26 mouse cellular contexts compared by ENCODE assay signal in genomic region chr3:65484161-65484733, GRCm38 (mm10). TPM values are rescaled to one million over a fixed set of nuclear protein-coding genes. Genes with fewer than 3 reads are reported as not detected.
DNase-seq lines count a peak whose midpoint lies in the region; ATAC-seq and TF ChIP-seq lines count a peak whose summit lies in the region.
"Had no signal": no experiment of that assay in that cellular context is flagged by ENCODE, and none has a peak within 500 bp of the region (broad histone marks: within the 10 kb centered on the region; RNA-seq: fewer than 3 reads in every experiment).

No protein-coding gene starts in this region.

- H3K27ac ChIP-seq in midbrain, embryonic 11.5 days (ENCODE audit: low read depth, low read length): no peak overlapping the region
- H3K27ac ChIP-seq in midbrain, postnatal 0 days (ENCODE audit: low read depth, low read length): no peak overlapping the region
- no peak overlapping the region for H3K27ac ChIP-seq in forebrain, embryonic 12.5 days
- H3K27ac ChIP-seq: embryonic facial prominence, embryonic 15.5 days; forebrain, embryonic 15.5 days; heart, adult 2 months; intestine, embryonic 15.5 days; limb, embryonic 13.5 days; liver, embryonic 13.5 days had no signal

- no peaks in the 10 kb centered on the region for H3K4me1 ChIP-seq in midbrain, embryonic 11.5 days (ENCODE audit: control insufficient read depth, insufficient read depth, low read length)
- H3K4me1 ChIP-seq in midbrain, postnatal 0 days (ENCODE audit: insufficient read depth, low read length): no peaks in the 10 kb centered on the region
- H3K4me1 ChIP-seq in forebrain, embryonic 12.5 days: no peaks in the 10 kb centered on the region
- H3K4me1 ChIP-seq: liver, embryonic 13.5 days had no signal

- intact Hi-C loops in left cerebral cortex, postnatal 10 days (cut with DNase I): no loop called here

- no peak for ATAC-seq in midbrain, embryonic 11.5 days (ENCODE audit: low FRiP score)
- no peak for ATAC-seq in midbrain, postnatal 0 days (ENCODE audit: low FRiP score)
- peak; percentile 48 to 75; a peak in 2 of 4 replicates for ATAC-seq in hematopoietic stem cell, adult 5-6 weeks (replicated peaks in 1 of 2; ENCODE audit: insufficient read depth in 1 of 2, low FRiP score in 2 of 2, low TSS enrichment in 1 of 2, low read depth in 1 of 2, poor library complexity in 2 of 2, severe bottlenecking in 2 of 2)
- ATAC-seq in forebrain, embryonic 12.5 days (ENCODE audit: low FRiP score): no peak
- ATAC-seq: forebrain, embryonic 15.5 days; hindbrain, embryonic 16.5 days; intestine, embryonic 15.5 days had no signal

- no peak overlapping the region for H3K4me3 ChIP-seq in midbrain, embryonic 11.5 days (ENCODE audit: low read depth, low read length)
- H3K4me3 ChIP-seq in midbrain, postnatal 0 days (ENCODE audit: low read depth, low read length): no peak overlapping the region
- no peak overlapping the region for H3K4me3 ChIP-seq in forebrain, embryonic 12.5 days (replicated peaks)
- H3K4me3 ChIP-seq: embryonic facial prominence, embryonic 15.5 days; forebrain, embryonic 15.5 days; heart, adult 2 months; intestine, embryonic 15.5 days; limb, embryonic 13.5 days; liver, embryonic 13.5 days; megakaryocyte, embryonic 14.5 days had no signal

- H3K9ac ChIP-seq in midbrain, embryonic 11.5 days (ENCODE audit: low read length): no peak overlapping the region
- no peak overlapping the region for H3K9ac ChIP-seq in midbrain, postnatal 0 days (replicated peaks; ENCODE audit: low read length, poor library complexity, severe bottlenecking)
- no peak overlapping the region for H3K9ac ChIP-seq in forebrain, embryonic 12.5 days
- H3K9ac ChIP-seq: embryonic facial prominence, embryonic 15.5 days; forebrain, embryonic 15.5 days; intestine, embryonic 15.5 days; limb, embryonic 13.5 days; liver, embryonic 13.5 days had no signal

- no peaks in the 10 kb centered on the region for H3K36me3 ChIP-seq in midbrain, embryonic 11.5 days (ENCODE audit: control insufficient read depth, insufficient read depth, low read length)
- no peaks in the 10 kb centered on the region for H3K36me3 ChIP-seq in midbrain, postnatal 0 days (ENCODE audit: insufficient read depth, low read length)
- no peaks in the 10 kb centered on the region for H3K36me3 ChIP-seq in splenic B cell, adult 2 months (ENCODE audit: control insufficient read depth, insufficient read depth, low read length, poor library complexity, severe bottlenecking)
- no peaks in the 10 kb centered on the region for H3K36me3 ChIP-seq in forebrain, embryonic 12.5 days (replicated peaks)
- H3K36me3 ChIP-seq: embryonic facial prominence, embryonic 15.5 days; forebrain, embryonic 15.5 days; intestine, embryonic 15.5 days; limb, embryonic 13.5 days; liver, embryonic 13.5 days had no signal

- H3K27me3 ChIP-seq in midbrain, embryonic 11.5 days (ENCODE audit: control insufficient read depth, insufficient read depth, low read length): no peaks in the 10 kb centered on the region
- H3K27me3 ChIP-seq in midbrain, postnatal 0 days (ENCODE audit: insufficient read depth, low read length): no peaks in the 10 kb centered on the region
- H3K27me3 ChIP-seq in splenic B cell, adult 2 months (ENCODE audit: control insufficient read depth, insufficient read depth, low read length, poor library complexity, severe bottlenecking): no peaks in the 10 kb centered on the region; the same call in 1 of the 2 replicates
- no peaks in the 10 kb centered on the region for H3K27me3 ChIP-seq in forebrain, embryonic 12.5 days
- H3K27me3 ChIP-seq: embryonic facial prominence, embryonic 15.5 days; forebrain, embryonic 15.5 days; intestine, embryonic 15.5 days; limb, embryonic 13.5 days; liver, embryonic 13.5 days; megakaryocyte, embryonic 14.5 days had no signal

- no peak for TF ChIP-seq CTCF in midbrain, postnatal 0 days (IDR thresholded peaks at IDR 0.05)

- 74% methylated on average over 7 of the region's 7 CpGs for WGBS in midbrain, embryonic 11.5 days
- WGBS in midbrain, postnatal 0 days: 71% methylated on average over 7 of the region's 7 CpGs
- 77% methylated on average over 7 of the region's 7 CpGs for WGBS in forebrain, embryonic 12.5 days

- peak; percentile 75 for DNase-seq in midbrain, embryonic 11.5 days (ENCODE audit: low spot score, missing footprints)
- no peak for DNase-seq in midbrain, postnatal 0 days (ENCODE audit: low spot score)
- peak; percentile 43 for DNase-seq in MEL-GATA-1-ER (ENCODE audit: extremely low read depth, low read depth)
- DNase-seq in splenic B cell, adult 2 months (ENCODE audit: low read depth, low spot score): peak; percentile 1
- DNase-seq in left cerebral cortex, postnatal 10 days (ENCODE audit: extremely low spot score in 1 of 2, low spot score in 2 of 2): no peak
- no peak for DNase-seq in cerebellum, adult 11 months
- DNase-seq: adrenal gland, postnatal 10 days; B cell, adult 2 months; cerebellum, adult 8-10 months; gastrocnemius, postnatal 14 days; heart, adult 2 months; heart, postnatal 36 days; kidney, adult 9 months; layer of hippocampus, postnatal 36 days; liver, embryonic 13.5 days; midbrain, embryonic 14.5 days; right cerebral cortex, adult 18-20 months; thymus, adult 18-20 months had no signal

- no peaks in the 10 kb centered on the region for H3K9me3 ChIP-seq in midbrain, embryonic 11.5 days (ENCODE audit: control insufficient read depth, low read length)
- H3K9me3 ChIP-seq in midbrain, postnatal 0 days (ENCODE audit: low read length): no peaks in the 10 kb centered on the region
- H3K9me3 ChIP-seq in forebrain, embryonic 12.5 days: no peaks in the 10 kb centered on the region
- H3K9me3 ChIP-seq: embryonic facial prominence, embryonic 15.5 days; forebrain, embryonic 15.5 days; intestine, embryonic 15.5 days; limb, embryonic 13.5 days; liver, embryonic 13.5 days had no signal

- H3K4me2 ChIP-seq in midbrain, embryonic 11.5 days: no peak overlapping the region
- H3K4me2 ChIP-seq in midbrain, postnatal 0 days (ENCODE audit: low read depth, low read length, poor library complexity, severe bottlenecking): no peak overlapping the region
- H3K4me2 ChIP-seq in forebrain, embryonic 12.5 days: no peak overlapping the region
- H3K4me2 ChIP-seq: embryonic facial prominence, embryonic 15.5 days; forebrain, embryonic 15.5 days; intestine, embryonic 15.5 days; limb, embryonic 13.5 days; liver, embryonic 13.5 days had no signal

RNA-seq across cellular contexts. Expression of gene Tiparp, which starts 44.0 kb away (rescaled TPM):
- 38.8 and 41.6 TPM in 2 replicates for polyA plus RNA-seq in midbrain, embryonic 11.5 days (2014; fragmentation: Nextera tagmentation; extraction: Ambion mirVana)
- 15.8 and 20.1 TPM in 2 replicates for total RNA-seq in midbrain, postnatal 0 days (2014; rRNA removed)
- polyA plus RNA-seq in midbrain, postnatal 0 days (2015; fragmentation: Nextera tagmentation; extraction: Ambion mirVana): 15.3 and 16.1 TPM in 2 replicates
- 48.0 and 50.8 TPM in 2 replicates for total RNA-seq in hematopoietic stem cell, adult 5-6 weeks (2017)
- polyA plus RNA-seq in forebrain, embryonic 12.5 days (2016; fragmentation: Nextera tagmentation; extraction: Ambion mirVana): 29.4 and 30.6 TPM in 2 replicates
- 10 to 100 TPM; 15.0 to 15.4 TPM for total RNA-seq in left cerebral cortex, postnatal 10 days (2021)

Comparison
In these comparisons a context has a peak if more than half of its experiments do, and no peak if none do; other contexts are left out.
1. DNase-seq: peak in midbrain, embryonic 11.5 days (single experiment), MEL-GATA-1-ER (single experiment) and splenic B cell, adult 2 months (single experiment); none in midbrain, postnatal 0 days (single experiment), left cerebral cortex, postnatal 10 days (0 of 2) and cerebellum, adult 11 months (single experiment).
2. ATAC-seq: peak in hematopoietic stem cell, adult 5-6 weeks (2 of 2); none in midbrain, embryonic 11.5 days (single experiment), midbrain, postnatal 0 days (single experiment) and forebrain, embryonic 12.5 days (single experiment).